Mouse (Mus musculus) megakaryocyte, embryonic 14.5 days (primary cell): Measurements from ENCODE around the gene Nup107.

Experiments used
- FLI1 ChIP-seq: IDR thresholded peaks from 2 replicates; pipeline ENCODE4 v1.6.1; 2012; ENCODE audit warnings: low read length, inconsistent platforms, mixed read lengths
- GATA1 ChIP-seq: IDR thresholded peaks from 3 replicates; pipeline ENCODE4 v1.6.1; 2012; ENCODE audit warnings: mixed read lengths, low read length, inconsistent platforms, borderline replicate concordance

DNA sequence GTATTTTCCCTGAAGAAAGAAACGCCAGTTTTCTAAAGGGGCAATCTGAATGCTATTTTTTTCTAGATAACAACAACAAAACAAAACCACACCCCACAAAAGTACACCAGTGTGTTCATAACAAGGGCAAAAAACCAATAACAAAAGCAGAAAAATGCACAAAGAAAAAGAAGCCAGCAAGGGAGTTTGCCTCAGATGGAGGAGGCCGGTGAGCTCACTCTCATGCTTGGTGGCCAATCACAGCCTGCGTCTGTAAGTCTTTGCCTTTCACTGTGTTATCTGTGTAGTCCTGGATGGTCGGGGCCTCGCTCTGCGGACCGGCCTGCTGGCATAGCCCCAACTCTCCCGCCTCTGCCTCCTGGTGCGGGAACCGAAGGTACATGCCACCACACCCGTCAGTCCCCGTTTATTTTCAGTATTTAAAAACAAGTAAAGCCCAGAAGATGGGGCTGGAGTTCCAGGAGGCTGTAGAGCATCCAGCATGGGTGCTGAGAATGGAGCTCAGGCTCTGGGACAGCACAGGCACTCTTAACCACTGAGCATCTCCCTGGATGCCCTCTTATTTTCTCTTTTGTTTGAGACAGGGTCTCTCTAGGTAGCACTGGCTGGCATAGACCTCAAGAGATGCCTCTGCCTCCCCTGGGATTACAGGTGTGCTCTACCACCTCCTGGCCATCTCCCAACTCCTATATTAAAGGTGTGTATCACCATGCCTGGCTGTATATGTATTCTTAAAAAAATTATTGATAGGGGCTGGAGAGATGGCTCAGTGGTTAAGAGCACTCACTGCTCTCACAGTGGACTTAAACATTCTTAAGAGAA is 16.0 kb downstream of the Nup107 start:
- TF ChIP-seq FLI1 (no peak), GATA1 (no peak)
